Mouse (Mus musculus): Measurements from ENCODE around the gene Wipf3. TPM values are rescaled to one million over a fixed set of nuclear protein-coding genes. Genes with fewer than 3 reads are reported as not detected.

Wipf3 gene
- total and polyA plus RNA-seq, 3 experiments, result 0.64 to 1.3 (median 1.2) TPM

DNA sequence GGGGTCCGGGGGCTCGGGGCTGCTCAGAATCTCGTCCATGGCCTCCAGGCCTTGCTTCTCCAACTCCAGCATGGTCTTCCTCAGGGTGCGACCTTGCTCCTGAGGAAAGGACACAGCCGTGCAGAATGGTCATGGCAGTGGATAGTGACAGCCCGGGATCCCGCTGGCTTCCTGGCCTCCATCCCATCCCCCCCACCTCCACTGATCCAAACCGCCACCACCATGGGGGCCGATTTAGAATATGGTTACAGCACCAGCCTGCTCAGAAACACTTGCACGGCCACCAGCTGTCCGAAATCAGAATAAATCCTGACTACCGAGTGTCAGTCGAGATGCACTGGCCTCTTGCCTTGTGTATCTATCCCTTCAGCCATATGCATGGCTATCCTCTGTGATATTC is 79.9 kb downstream of the Wipf3 start:
- Histone ChIP-seq H3K27ac (ENCODE audit: insufficient read depth, low read depth) (no peak overlapping the region), H3K4me3 (replicated peaks in 1 of 3; ENCODE audit: low read depth in 2 of 3, low read length in 2 of 3, poor library complexity in 1 of 3) (no peak overlapping the region), H3K9me3 (replicated peaks; ENCODE audit: low read length) (no peaks in the 10 kb centered on the region), H3K9ac (ENCODE audit: insufficient read depth, low read depth) (no peak overlapping the region), H3K36me3 (replicated peaks in 1 of 2; ENCODE audit: control insufficient read depth in 1 of 2, insufficient read depth in 1 of 2, low read length in 1 of 2) (no peaks in the 10 kb centered on the region), H3K79me2 (replicated peaks; ENCODE audit: control insufficient read depth, extremely low read depth, insufficient read depth, poor library complexity, severe bottlenecking) (no peaks in the 10 kb centered on the region), H3K27me3 (replicated peaks) (no peaks in the 10 kb centered on the region), H3K4me1 (ENCODE audit: control insufficient read depth in 1 of 2, insufficient read depth in 2 of 2) (peaks cover 2 to 27% of the 10 kb centered on the region in 2 experiments; a peak in 3 of 4 replicates), H3K4me2 (ENCODE audit: insufficient read depth, low read depth, poor library complexity, severe bottlenecking) (no peak overlapping the region)
- in situ Hi-C loops (cut with MboI; ENCODE audit: low pct_ligation_motif_present, low pct_unique_long_range_greater_than_20kb, low sequenced_read_pairs), result loop anchor here (5.0 kb wide), 1 partner anchor 112 kb away; no protein-coding TSS in a partner anchor
- TF ChIP-seq POLR2AphosphoS2 (IDR thresholded peaks at IDR 0.05; ENCODE audit: low read depth, low read length) (no peak), MAX (IDR thresholded peaks at IDR 0.05; ENCODE audit: low read length) (no peak), MAZ (IDR thresholded peaks at IDR 0.05; ENCODE audit: low read depth, low read length) (no peak), ZC3H11A (IDR thresholded peaks at IDR 0.05; ENCODE audit: low read depth, low read length) (no peak), MYC (IDR thresholded peaks at IDR 0.05; ENCODE audit: low read depth, low read length) (no peak), NELFE (IDR thresholded peaks at IDR 0.05; ENCODE audit: low read depth, low read length) (no peak), USF2 (conservative IDR thresholded peaks at IDR 0.05; ENCODE audit: low read depth, low read length) (no peak), CHD1 (IDR thresholded peaks at IDR 0.05; ENCODE audit: low read depth, low read length) (no peak), RCOR1 (conservative IDR thresholded peaks at IDR 0.05; ENCODE audit: low read depth, low read length) (no peak), E2F4 (IDR thresholded peaks at IDR 0.05; ENCODE audit: insufficient replicate concordance, low read depth, low read length) (no peak), SMC3 (IDR thresholded peaks at IDR 0.05; ENCODE audit: low read depth, low read length) (no peak)
- dilution Hi-C loops (cut with MboI; ENCODE audit: extremely low pct_ligation_motif_present, extremely low pct_unique_long_range_greater_than_20kb, low sequenced_read_pairs), result no loop called here
- DNase-seq (ENCODE audit: extremely low read depth), result no peak

DNA sequence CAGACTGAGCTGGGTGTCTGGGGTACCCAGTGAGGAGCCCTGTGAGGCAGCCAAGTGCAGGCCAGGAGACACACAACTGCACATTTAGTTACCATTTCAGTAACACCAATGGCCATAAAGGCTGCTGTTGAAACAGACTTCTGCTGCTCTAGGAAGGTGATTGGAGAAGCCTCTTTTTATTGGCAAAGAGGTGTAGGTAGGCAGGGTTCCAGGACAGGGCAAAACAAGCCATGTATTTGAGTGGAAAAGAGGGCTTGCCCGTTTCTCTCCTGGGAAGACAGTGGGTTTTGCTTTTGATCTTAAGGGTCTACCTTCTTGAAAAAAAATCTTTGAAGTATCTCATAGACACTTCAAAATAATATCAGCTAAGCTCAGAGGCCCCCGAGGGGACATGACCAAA is 82.9 kb downstream of the Wipf3 start:
- Histone ChIP-seq H3K4me3 (replicated peaks in 1 of 3; ENCODE audit: low read depth in 2 of 3, low read length in 2 of 3, poor library complexity in 1 of 3) (no peak overlapping the region), H3K4me1 (ENCODE audit: control insufficient read depth in 1 of 2, insufficient read depth in 2 of 2) (peaks cover 1 to 23% of the 10 kb centered on the region in 2 experiments; a peak in 3 of 4 replicates), H3K9ac (ENCODE audit: insufficient read depth, low read depth) (no peak overlapping the region), H3K27ac (ENCODE audit: insufficient read depth, low read depth) (no peak overlapping the region), H3K9me3 (replicated peaks; ENCODE audit: low read length) (no peaks in the 10 kb centered on the region), H3K4me2 (ENCODE audit: insufficient read depth, low read depth, poor library complexity, severe bottlenecking) (no peak overlapping the region), H3K79me2 (replicated peaks; ENCODE audit: control insufficient read depth, extremely low read depth, insufficient read depth, poor library complexity, severe bottlenecking) (no peaks in the 10 kb centered on the region), H3K36me3 (replicated peaks in 1 of 2; ENCODE audit: control insufficient read depth in 1 of 2, insufficient read depth in 1 of 2, low read length in 1 of 2) (no peaks in the 10 kb centered on the region), H3K27me3 (replicated peaks) (no peaks in the 10 kb centered on the region)
- dilution Hi-C loops (cut with MboI; ENCODE audit: extremely low pct_ligation_motif_present, extremely low pct_unique_long_range_greater_than_20kb, low sequenced_read_pairs), result no loop called here
- TF ChIP-seq PAX5 (IDR thresholded peaks at IDR 0.05; ENCODE audit: low read length) (no peak), IRF4 (IDR thresholded peaks at IDR 0.05; ENCODE audit: low read depth, low read length) (no peak), ZMIZ1 (IDR thresholded peaks at IDR 0.05; ENCODE audit: low read depth, low read length) (no peak), BHLHE40 (IDR thresholded peaks at IDR 0.05; ENCODE audit: low read depth, low read length) (no peak), NELFE (IDR thresholded peaks at IDR 0.05; ENCODE audit: low read depth, low read length) (no peak), MXI1 (IDR thresholded peaks at IDR 0.05; ENCODE audit: low read depth, low read length) (no peak), USF2 (conservative IDR thresholded peaks at IDR 0.05; ENCODE audit: low read depth, low read length) (no peak), POLR2A (IDR thresholded peaks at IDR 0.05; ENCODE audit: low read depth, low read length) (no peak), JUN (IDR thresholded peaks at IDR 0.05; ENCODE audit: insufficient read depth, low read depth, low read length) (no peak), ZC3H11A (IDR thresholded peaks at IDR 0.05; ENCODE audit: low read depth, low read length) (no peak), POLR2AphosphoS2 (IDR thresholded peaks at IDR 0.05; ENCODE audit: low read depth, low read length) (no peak)
- in situ Hi-C loops (cut with MboI; ENCODE audit: low pct_ligation_motif_present, low pct_unique_long_range_greater_than_20kb, low sequenced_read_pairs), result no loop called here
- no peak for DNase-seq (ENCODE audit: extremely low read depth)
